Mouse (Mus musculus) telencephalon, adult 2 months (tissue): ENCODE results near the gene Exosc10.

ENCODE experiments used
- DNase-seq: peaks from one replicate; pipeline ENCODE4 v3.0.0-alpha.2; 2011; ENCODE audit warnings: low read depth, low spot score

Gene Exosc10

GRCm38 (mm10) chr4:148558297-148559000 is at the start of gene Exosc10:
Gene Exosc10, plus strand, starts transcription at chr4:148558429.
- DNase-seq, result peak; percentile 80

DNA sequence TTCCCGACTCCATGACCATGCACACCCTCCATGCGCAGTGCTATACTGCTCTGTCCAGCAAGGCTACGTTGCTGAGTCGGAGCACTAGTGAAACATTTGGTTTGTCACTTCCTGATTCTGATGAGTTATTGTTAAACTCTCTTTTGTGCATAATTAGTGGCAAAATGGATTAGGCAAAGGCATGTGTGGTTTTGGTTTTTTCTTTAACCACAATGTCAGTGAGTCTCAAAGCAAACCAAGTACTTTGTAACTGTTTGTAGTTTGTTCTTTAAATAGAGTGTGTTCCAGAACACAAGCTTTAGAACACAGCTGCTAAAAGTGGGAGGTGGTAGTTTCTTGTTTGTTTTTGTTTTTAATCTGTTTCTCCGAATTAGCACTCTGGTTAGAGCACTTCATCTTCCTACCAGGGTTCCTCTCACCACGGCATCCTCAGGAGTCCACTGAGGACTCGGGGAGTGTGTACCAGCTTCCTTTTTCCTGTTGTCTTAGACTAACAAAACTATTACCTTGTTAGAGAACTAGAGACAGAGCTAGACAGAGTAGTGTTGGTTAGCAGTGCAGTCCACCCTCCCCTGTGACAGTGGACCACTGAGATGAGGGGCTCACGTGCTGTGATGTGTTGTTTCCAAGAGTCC is 48.7 kb upstream of the Exosc10 start:
- peak; percentile 52 for DNase-seq

DNA sequence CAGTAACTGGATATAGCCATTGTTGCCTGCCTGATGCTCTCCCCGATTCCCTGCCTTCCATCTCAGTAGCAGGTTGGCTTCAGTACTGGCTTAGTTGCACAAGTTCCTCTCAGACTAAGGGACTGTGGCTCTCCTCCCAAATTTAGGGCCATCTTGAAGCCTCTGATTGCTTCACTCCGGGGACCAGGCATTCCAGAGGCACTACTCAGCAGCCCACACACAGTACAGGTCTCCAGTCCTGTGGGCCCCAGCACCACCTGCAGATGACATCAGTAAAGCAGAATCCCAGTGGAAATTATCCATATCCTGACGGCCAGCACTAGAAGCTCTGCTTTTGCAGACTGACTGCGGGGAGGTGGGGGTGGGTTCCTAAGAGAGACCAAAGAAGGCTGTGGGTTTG is 47.5 kb upstream of the Exosc10 start:
- DNase-seq, result no peak

DNA sequence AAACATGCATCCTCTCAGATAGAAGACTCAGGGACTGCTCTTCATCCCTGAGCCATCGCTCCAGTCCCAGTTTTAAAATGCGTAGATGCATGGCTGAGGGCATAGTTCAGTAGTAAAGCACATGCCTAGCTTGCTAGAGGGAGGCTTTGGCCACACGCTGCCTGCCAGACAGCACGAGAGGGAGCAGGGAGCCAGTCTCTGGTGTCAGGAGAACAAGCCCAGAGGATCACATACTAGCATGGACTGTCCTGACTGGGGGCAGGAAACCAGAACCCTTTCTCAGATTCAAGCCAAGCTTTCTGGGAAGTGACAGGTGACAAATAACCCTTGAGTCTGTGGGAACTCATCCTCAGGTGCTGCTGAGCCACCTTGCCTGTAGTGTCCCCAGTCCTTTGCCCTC is 46.9 kb upstream of the Exosc10 start:
- DNase-seq, result no peak

DNA sequence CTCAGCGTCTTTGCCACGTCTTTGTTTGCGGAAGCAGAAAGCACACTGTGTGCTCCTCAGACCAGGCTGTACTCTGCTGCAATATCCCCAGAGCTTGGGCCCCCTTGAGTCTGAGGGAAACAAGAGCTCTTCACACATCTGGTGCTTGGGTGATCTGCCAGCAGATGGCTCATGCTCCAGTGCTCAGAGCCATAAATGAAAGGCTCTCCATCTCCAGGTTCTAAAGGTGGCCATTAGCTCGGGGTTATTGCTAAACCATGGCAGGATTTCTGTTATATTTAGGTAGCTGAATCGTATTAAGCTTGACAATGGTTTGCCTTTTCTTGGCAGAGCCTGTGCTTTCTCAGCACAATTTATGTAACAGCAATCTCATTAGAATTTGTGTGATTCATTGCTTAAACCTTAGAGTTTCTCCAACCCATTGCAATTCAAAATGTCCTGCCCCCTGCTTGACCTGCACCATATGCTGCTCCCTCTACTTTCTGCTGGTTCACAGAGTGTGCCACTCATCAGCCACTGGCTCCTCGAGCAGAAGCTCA is 45.1 kb upstream of the Exosc10 start:
- DNase-seq, result peak; percentile 62

DNA sequence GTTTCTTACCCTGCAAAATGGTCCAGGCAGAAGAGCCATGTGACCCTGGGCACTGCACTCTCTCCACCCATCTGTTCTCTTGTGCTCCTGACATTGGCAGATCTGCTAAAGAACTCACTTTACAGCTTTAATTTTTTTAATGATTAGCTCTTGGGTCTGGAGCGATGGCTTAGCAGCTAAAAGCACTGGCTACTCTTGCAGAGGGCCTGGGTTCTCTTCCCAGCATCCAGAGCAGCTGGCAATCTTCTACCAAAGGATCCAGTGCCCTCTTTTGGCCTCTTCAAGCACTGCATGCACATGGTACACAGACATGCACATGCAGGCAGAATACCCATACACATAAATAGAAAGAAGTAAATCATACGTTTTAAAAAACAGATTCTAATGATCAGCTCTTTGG is 42.9 kb upstream of the Exosc10 start:
- no peak for DNase-seq

DNA sequence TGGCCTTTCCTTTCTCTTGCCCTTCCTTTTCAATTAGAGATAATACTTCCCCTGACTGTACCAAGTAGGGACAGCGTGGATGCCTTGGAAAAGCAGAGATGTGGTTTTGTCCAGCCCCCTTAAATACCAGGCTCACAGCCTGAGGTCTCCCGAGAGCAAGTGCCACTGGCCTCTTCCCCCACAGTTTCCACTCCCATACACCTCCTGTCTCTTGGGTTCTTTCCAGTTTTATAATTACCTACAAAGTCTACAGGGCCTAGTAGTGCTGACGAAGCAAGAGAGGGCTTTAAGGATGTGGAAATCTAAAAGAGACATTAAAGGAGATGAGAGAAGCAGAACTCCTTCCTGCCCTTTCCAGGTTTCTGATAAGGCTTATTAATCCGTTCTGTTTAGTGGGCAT is 40.4 kb upstream of the Exosc10 start:
- DNase-seq, result no peak

- DNase-seq, result peak; percentile 49
Measured at GRCm38 (mm10) chr4:148518235-148518795, 39.9 kb upstream of the Exosc10 start.

GRCm38 (mm10) chr4:148523538-148523937 is 34.7 kb upstream of the Exosc10 start:
- no peak for DNase-seq

- no peak for DNase-seq
Measured at GRCm38 (mm10) chr4:148527158-148527910, 30.9 kb upstream of the Exosc10 start.

- no peak for DNase-seq
Measured at GRCm38 (mm10) chr4:148530351-148530750, 27.9 kb upstream of the Exosc10 start.

DNA sequence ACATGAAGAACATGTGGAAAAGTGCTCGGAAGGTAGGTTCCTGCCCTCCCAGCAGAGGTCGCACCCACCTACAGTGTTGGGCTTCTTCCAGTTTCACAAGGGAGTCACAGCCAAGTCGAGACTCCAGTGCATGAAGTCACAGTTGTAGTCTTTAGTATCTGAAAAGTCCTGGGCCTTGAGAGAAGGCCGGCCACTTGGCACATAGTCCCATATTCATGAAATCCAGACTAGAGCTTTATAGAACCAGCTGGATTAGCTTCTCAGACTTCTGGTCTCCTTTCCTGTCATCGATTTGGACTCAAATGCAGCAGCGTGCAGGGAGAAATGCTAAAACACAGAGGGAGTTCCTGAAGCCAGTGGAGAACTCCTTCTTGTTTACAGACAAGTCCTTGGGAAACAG is 27.5 kb upstream of the Exosc10 start:
- no peak for DNase-seq

- no peak for DNase-seq
Measured at GRCm38 (mm10) chr4:148531341-148531740, 26.9 kb upstream of the Exosc10 start.

- DNase-seq, result no peak
Measured at GRCm38 (mm10) chr4:148532516-148532915, 25.7 kb upstream of the Exosc10 start.

GRCm38 (mm10) chr4:148533613-148534328 is 24.5 kb upstream of the Exosc10 start:
- no peak for DNase-seq

DNA sequence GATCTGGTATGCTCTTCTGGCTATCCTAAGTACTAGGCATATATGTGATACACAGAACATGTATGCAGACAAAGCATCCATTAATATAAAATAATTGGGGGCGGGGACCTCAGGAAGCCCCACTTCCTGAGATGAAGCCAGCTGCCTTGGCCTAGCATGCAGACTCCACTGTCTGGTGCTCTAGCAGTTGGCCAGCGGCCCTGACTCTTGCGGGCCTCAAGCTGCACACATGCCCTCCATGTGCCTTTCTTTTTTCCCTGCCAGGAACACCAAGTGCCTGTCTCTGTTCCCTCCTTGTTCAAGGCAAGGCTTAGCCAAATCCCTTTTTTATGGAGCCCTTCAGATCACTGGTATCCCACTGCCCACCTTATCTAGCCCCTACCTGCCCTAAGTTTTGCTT is 22.4 kb upstream of the Exosc10 start:
- no peak for DNase-seq

GRCm38 (mm10) chr4:148549106-148549505 is 9.1 kb upstream of the Exosc10 start:
- no peak for DNase-seq

GRCm38 (mm10) chr4:148557766-148558165 is 463 bp upstream of the Exosc10 start:
- DNase-seq, result no peak

GRCm38 (mm10) chr4:148562676-148563075 is 4.4 kb downstream of the Exosc10 start:
- DNase-seq, result no peak

GRCm38 (mm10) chr4:148563595-148563994 is 5.4 kb downstream of the Exosc10 start:
- DNase-seq, result no peak

- DNase-seq, result no peak
Measured at GRCm38 (mm10) chr4:148570138-148570537, 11.9 kb downstream of the Exosc10 start.
